Mouse (Mus musculus) lung, adult 2 months (tissue): ENCODE measurements at regions not wholly inside any gene's neighbourhood (a gene's known extent, or its start where the extent isn't known, plus 50 kb on each side); places are given as distances from the start of the nearest gene placed in this dataset.

Experiments
- CTCF ChIP-seq: fragments of 200-500 bp; IDR thresholded peaks from 2 replicates; pipeline ENCODE4 v1.5.1; 2011; ENCODE audit warnings: mild to moderate bottlenecking, low read length, control low read depth; ENCODE audit not compliant: insufficient read depth
- POLR2A ChIP-seq: fragments of 200-500 bp; IDR thresholded peaks from 2 replicates; pipeline ENCODE4 v1.6.1; 2011; ENCODE audit warnings: low read depth, mild to moderate bottlenecking, control low read depth, low read length, borderline replicate concordance; ENCODE audit errors: extremely low read depth

GRCm38 (mm10) chr5:49620152-49620551, 95.4 kb upstream of the Kcnip4 start:
- TF ChIP-seq CTCF: no peak
- no peak for TF ChIP-seq POLR2A
